Mouse (Mus musculus) thymus, postnatal 0 days (tissue): ENCODE measurements around the gene Ociad2. TPM values are rescaled to one million over a fixed set of nuclear protein-coding genes. Genes with fewer than 3 reads are reported as not detected.

Source experiments
- DNase-seq: peaks from one replicate; pipeline ENCODE4 v3.0.0-alpha.2; 2015; ENCODE audit warnings: low spot score
- polyA plus RNA-seq: library from polyadenylated mRNA; unstranded; fragments of >200 nt; fragmentation: Nextera tagmentation; extraction: Ambion mirVana; gene quantifications from 2 replicates; pipeline ENCODE4 v1.2.1, GENCODE M21; 2015

Ociad2 gene
- polyA plus RNA-seq, 1 experiment from 2014 or later = 55.6 TPM

GRCm38 (mm10) chr5:73306486-73306885 is 34.3 kb downstream of the Ociad2 start:
- no peak for DNase-seq

- DNase-seq = no peak
Observed at GRCm38 (mm10) chr5:73304507-73304906, 36.3 kb downstream of the Ociad2 start.

GRCm38 (mm10) chr5:73301601-73302307 is 39.1 kb downstream of the Ociad2 start:
- DNase-seq = no peak

GRCm38 (mm10) chr5:73295916-73296315 is 44.9 kb downstream of the Ociad2 start:
- DNase-seq = no peak

GRCm38 (mm10) chr5:73295016-73295415 is 45.8 kb downstream of the Ociad2 start:
- no peak for DNase-seq

GRCm38 (mm10) chr5:73293458-73293827 is 47.4 kb downstream of the Ociad2 start:
- peak; percentile 13 for DNase-seq

- DNase-seq = peak; percentile 97
Observed at GRCm38 (mm10) chr5:73292502-73293457, 48.0 kb downstream of the Ociad2 start, which contains the start of gene Ociad1. Gene Ociad1 (plus strand): TSS chr5:73292784.

- no peak for DNase-seq
Observed at GRCm38 (mm10) chr5:73289900-73290299, 50.9 kb downstream of the Ociad2 start.

GRCm38 (mm10) chr5:73286603-73287002 is 54.2 kb downstream of the Ociad2 start:
- no peak for DNase-seq

- DNase-seq = no peak
Observed at GRCm38 (mm10) chr5:73285470-73285978, 55.3 kb downstream of the Ociad2 start.

GRCm38 (mm10) chr5:73284046-73284445 is 56.8 kb downstream of the Ociad2 start:
- no peak for DNase-seq

- DNase-seq = no peak
Observed at GRCm38 (mm10) chr5:73280567-73280850, 60.3 kb downstream of the Ociad2 start.

- DNase-seq = no peak
Observed at GRCm38 (mm10) chr5:73279732-73280566, 60.9 kb downstream of the Ociad2 start.

- no peak for DNase-seq
Observed at GRCm38 (mm10) chr5:73279190-73279589, 61.6 kb downstream of the Ociad2 start.

GRCm38 (mm10) chr5:73274941-73275340 is 65.9 kb downstream of the Ociad2 start:
- DNase-seq = no peak

GRCm38 (mm10) chr5:73273171-73273570 is 67.7 kb downstream of the Ociad2 start:
- DNase-seq = no peak

Other genes starting within 250 kb of the Ociad2 start
- gene Fryl, start 84.4 kb downstream of the Ociad2 start, polyA plus RNA-seq = 46.9 and 63.2 TPM in 2 replicates
- 216 and 233 TPM in 2 replicates for gene Ociad1, start 48.2 kb downstream of the Ociad2 start, polyA plus RNA-seq
- gene Cwh43, start 65.0 kb upstream of the Ociad2 start, polyA plus RNA-seq = 0.14 and 0.35 TPM in 2 replicates
- 5.9 and 8.8 TPM in 2 replicates for gene Dcun1d4, start 140.0 kb upstream of the Ociad2 start, polyA plus RNA-seq